Mouse (Mus musculus) spleen, adult 2 months (tissue): Measurements from ENCODE around the gene Cadm1. TPM values are rescaled to one million over a fixed set of nuclear protein-coding genes. Genes with fewer than 3 reads are reported as not detected.

Experiments used
- DNase-seq, 2 experiments: peaks; one replicate each; pipeline versions ENCODE4 v3.0.0 to v3.0.0-alpha.2; 2012 to 2021; ENCODE audit warnings: low spot score in 2 of 2, low read depth in 1 of 2
- H3K27ac ChIP-seq: fragments of 200-500 bp; 2 replicates; pipeline ENCODE4 v1.5.1; 2012; ENCODE audit warnings: low read length, inconsistent platforms; ENCODE audit not compliant: insufficient read depth
- H3K27me3 ChIP-seq: fragments of 200-500 bp; 2 replicates; pipeline ENCODE4 v1.6.1; 2012; ENCODE audit warnings: mild to moderate bottlenecking, moderate library complexity, low read length, inconsistent platforms; ENCODE audit not compliant: control insufficient read depth, insufficient read depth
- H3K36me3 ChIP-seq: fragments of 200-500 bp; 2 replicates; pipeline ENCODE4 v1.6.1; 2012; ENCODE audit warnings: mild to moderate bottlenecking, low read length, inconsistent platforms; ENCODE audit not compliant: control insufficient read depth, insufficient read depth
- H3K4me1 ChIP-seq: fragments of 200-500 bp; 2 replicates; pipeline ENCODE4 v1.6.1; 2011; ENCODE audit warnings: inconsistent platforms; ENCODE audit not compliant: control insufficient read depth, insufficient read depth, insufficient read length
- H3K4me3 ChIP-seq: fragments of 200-500 bp; 2 replicates; pipeline ENCODE4 v1.5.1; 2011; ENCODE audit warnings: mild to moderate bottlenecking, inconsistent platforms; ENCODE audit not compliant: insufficient read depth, insufficient read length; ENCODE audit errors: extremely low read depth
- CTCF ChIP-seq: fragments of 200-500 bp; IDR thresholded peaks from 2 replicates; pipeline ENCODE4 v1.5.1; 2011; ENCODE audit warnings: mild to moderate bottlenecking, inconsistent platforms; ENCODE audit not compliant: insufficient read depth, insufficient read length, insufficient replicate concordance; ENCODE audit errors: extremely low read depth
- POLR2A ChIP-seq: fragments of 200-500 bp; IDR thresholded peaks from 2 replicates; pipeline ENCODE4 v1.6.1; 2011; ENCODE audit warnings: low read depth, low read length, inconsistent platforms
- WGBS: fragments of 180-500 bp; shearing (Covaris S2); methylation state at CpG from one replicate; pipeline ENCODE4 v1.1.7; 2018; 5-methylcytosine and 5-hydroxymethylcytosine counted together
- polyA plus RNA-seq: library from polyadenylated mRNA; depleted of rRNA; stranded (reverse); fragments of >200 nt; gene quantifications from 2 replicates; pipeline ENCODE4 v1.2.3, GENCODE M21; 2012

Cadm1 gene
- polyA plus RNA-seq, 1 experiment, result 13.0 TPM

DNA sequence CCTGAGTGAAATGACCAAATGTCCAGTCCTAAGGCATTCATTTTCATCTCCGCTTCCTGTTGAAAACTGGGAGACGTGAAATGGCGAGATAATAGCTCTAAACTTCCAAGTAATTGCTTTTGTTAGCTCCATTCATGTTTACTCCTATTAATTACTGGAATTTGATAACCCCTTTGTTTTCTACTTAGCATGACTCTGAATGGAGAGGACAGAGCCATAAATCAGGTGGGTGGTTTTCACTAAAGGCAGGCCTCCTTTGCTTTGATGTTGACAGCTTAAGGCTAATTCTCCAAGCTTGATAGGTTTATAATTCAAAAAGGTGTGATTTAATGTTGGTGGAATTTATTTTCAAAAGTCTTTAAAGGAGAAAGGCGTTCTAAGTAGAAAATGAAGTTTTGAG is 74.0 kb downstream of the Cadm1 start:
- TF ChIP-seq POLR2A, result no peak
- no peak for TF ChIP-seq CTCF
- H3K36me3 ChIP-seq, result no peaks in the 10 kb centered on the region
- H3K27me3 ChIP-seq, result no peaks in the 10 kb centered on the region
- WGBS, result 88% methylated on average over 4 of the region's 4 CpGs
- DNase-seq, result no peak
- no peaks in the 10 kb centered on the region for H3K4me1 ChIP-seq
- H3K4me3 ChIP-seq, result no peak overlapping the region
- no peak overlapping the region for H3K27ac ChIP-seq

DNA sequence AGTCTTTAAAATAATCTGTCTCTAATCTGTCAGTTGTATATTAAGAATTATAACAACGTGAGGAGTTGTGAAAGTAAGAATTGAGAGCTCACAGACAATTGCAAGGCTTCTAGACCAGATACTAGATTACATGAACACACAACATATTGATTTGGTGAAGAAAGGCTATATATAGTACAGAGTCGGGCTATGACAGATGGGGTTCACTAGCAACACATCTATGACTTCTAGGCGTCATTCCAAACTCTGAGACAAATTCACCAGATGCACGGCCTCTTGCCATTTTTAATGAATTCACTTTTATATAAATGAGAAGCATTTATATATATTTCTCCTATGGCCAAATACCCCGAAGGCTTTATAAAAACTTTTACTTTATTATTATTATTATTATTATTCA is 75.7 kb downstream of the Cadm1 start:
- Histone ChIP-seq H3K27ac (no peak overlapping the region), H3K4me3 (no peak overlapping the region), H3K36me3 (no peaks in the 10 kb centered on the region), H3K4me1 (no peaks in the 10 kb centered on the region), H3K27me3 (no peaks in the 10 kb centered on the region)
- WGBS, result 87% methylated on average over 5 of the region's 5 CpGs
- TF ChIP-seq CTCF (no peak), POLR2A (no peak)
- no peak for DNase-seq

DNA sequence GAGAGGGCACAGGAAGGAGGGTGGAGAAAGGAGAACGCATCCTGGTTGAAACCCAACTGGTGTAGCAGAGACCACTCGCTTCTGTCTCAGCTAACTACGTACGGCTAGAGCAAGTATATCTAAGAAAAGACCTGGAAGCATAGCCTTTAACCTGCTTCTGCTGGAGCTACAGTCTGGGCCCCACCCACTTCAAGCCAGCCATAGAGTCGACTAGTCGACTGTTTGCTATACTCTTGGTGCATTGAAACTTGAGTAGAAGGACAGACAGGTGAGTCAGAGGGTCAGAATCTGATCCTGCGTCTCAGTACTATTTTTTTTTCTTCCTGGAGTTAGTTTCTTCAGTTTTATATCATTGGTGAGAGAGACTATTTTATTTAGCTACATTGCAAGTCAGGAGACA is 78.5 kb downstream of the Cadm1 start:
- H3K4me3 ChIP-seq, result no peak overlapping the region
- no peaks in the 10 kb centered on the region for H3K36me3 ChIP-seq
- no peak overlapping the region for H3K27ac ChIP-seq
- no peak for DNase-seq
- H3K4me1 ChIP-seq, result no peaks in the 10 kb centered on the region
- TF ChIP-seq POLR2A (no peak), CTCF (no peak)
- 84% methylated on average over 7 of the region's 7 CpGs for WGBS
- H3K27me3 ChIP-seq, result no peaks in the 10 kb centered on the region

DNA sequence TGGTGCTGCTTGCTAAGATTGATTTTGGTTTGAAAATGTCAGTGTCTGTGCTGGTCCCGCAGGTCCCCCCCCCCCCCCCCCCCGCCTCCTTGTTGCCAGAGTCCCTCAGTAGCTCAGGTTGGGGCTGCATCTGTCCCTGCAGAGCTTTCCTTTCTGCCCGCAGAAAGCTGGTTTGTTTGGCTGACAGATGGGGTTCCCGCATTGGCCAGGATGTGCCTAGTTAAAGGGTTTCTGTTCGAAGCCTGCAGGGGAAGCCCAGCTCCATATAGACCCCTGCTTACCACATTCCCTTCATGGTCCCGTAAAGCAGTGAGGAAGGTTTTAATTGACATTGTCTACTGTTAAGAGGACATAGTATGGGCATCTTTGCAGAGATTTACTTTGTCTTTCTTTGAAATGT is 78.9 kb downstream of the Cadm1 start:
- WGBS, result 70% methylated on average over 6 of the region's 6 CpGs
- H3K4me3 ChIP-seq, result no peak overlapping the region
- no peak for TF ChIP-seq CTCF
- no peak for TF ChIP-seq POLR2A
- DNase-seq, result no peak
- no peaks in the 10 kb centered on the region for H3K4me1 ChIP-seq
- no peaks in the 10 kb centered on the region for H3K36me3 ChIP-seq
- no peaks in the 10 kb centered on the region for H3K27me3 ChIP-seq
- H3K27ac ChIP-seq, result no peak overlapping the region

DNA sequence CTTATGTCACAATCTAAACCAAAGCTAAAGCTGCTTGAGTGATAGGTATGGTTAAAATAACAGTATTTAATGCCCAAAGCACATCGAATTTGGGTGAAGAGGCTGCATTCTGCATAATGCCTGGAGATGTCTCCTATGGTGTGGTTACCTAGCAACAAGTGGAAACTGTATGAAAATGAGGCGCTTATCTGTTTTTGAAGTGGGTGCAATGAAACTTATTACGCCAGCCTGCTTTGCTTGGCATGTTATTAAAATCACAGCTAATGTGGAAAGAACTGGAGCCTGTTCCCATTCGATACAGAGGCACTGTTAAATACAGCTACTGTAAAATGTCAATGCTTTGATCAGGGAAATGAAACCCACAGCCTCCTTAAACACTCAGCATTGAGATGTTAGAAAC is 79.5 kb downstream of the Cadm1 start:
- Histone ChIP-seq H3K4me3 (no peak overlapping the region), H3K27ac (no peak overlapping the region), H3K27me3 (no peaks in the 10 kb centered on the region), H3K4me1 (no peaks in the 10 kb centered on the region), H3K36me3 (no peaks in the 10 kb centered on the region)
- TF ChIP-seq CTCF, result no peak
- no peak for TF ChIP-seq POLR2A
- WGBS, result 79% methylated on average over 4 of the region's 4 CpGs
- no peak for DNase-seq

DNA sequence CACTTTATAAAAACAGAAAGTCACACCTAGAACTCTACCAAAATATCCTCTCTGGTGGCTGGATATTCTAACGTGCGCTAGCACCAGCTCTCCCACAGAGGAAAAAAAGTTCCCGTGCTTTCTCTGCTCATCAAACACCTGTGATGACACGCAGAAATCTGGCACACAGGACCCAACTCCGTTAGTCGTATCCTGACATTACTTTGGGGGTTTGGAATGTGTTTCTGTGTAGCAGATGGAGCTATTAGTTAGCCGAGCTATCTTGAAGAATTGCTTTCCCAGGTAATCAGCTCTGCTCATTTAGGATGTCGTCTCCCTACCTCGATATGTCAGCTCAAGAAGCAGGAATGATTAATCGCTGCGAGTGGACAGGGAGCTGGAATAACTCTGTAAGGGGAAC is 80.3 kb downstream of the Cadm1 start:
- no peak for DNase-seq
- Histone ChIP-seq H3K4me3 (no peak overlapping the region), H3K4me1 (no peaks in the 10 kb centered on the region), H3K36me3 (no peaks in the 10 kb centered on the region), H3K27ac (no peak overlapping the region), H3K27me3 (no peaks in the 10 kb centered on the region)
- TF ChIP-seq CTCF, result no peak
- no peak for TF ChIP-seq POLR2A
- 88% methylated on average over 11 of the region's 11 CpGs for WGBS

DNA sequence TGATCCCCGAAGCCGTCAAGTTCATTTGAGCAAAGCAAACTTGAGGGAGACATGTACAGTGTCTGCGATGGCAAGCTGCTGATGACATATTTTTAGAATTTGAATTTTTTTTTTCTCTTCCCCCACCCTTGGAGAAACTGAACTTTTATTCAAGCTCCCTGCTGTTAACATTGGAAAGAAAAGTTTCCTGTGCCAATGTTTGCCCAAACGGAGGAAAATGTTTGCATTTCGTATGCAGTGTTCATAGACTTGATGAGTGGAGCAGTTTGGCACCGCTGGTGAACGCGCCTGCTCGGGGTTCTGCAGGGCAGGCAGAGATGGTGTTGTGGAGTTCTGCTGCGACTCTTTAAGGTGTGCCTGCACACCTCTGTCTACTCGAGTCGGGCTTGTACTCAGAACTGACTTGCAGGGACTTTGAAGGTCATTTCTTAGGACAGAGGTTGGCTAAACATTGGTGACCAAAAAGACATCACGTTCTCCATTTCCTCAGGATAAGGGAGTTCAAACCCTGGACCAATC is 83.0 kb downstream of the Cadm1 start:
- H3K36me3 ChIP-seq, result no peaks in the 10 kb centered on the region
- no peaks in the 10 kb centered on the region for H3K4me1 ChIP-seq
- TF ChIP-seq CTCF (no peak), POLR2A (no peak)
- H3K4me3 ChIP-seq, result no peak overlapping the region
- WGBS, result 88% methylated on average over 13 of the region's 13 CpGs
- DNase-seq, result no peak
- no peak overlapping the region for H3K27ac ChIP-seq
- H3K27me3 ChIP-seq, result no peaks in the 10 kb centered on the region

DNA sequence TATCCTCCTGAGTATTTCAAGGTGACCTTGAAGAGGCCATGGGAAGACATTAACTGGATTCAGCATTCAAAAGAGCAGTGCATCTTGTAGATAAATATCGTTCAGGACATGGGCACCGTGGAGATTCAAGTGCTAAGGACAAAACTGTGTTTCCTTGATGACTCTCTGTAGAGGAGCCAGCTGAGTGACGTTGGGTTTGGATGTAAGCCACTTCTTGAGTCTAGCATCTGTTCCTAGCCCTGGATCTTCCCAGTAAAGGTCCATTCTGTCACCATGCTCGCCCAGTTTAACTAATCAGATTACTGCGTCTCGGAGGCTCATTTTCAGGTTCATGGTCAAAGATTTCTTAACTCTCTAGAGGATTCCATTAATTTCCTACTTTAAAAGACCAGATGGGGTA is 85.1 kb downstream of the Cadm1 start:
- H3K4me1 ChIP-seq, result no peaks in the 10 kb centered on the region
- 82% methylated on average over 6 of the region's 6 CpGs for WGBS
- H3K27ac ChIP-seq, result no peak overlapping the region
- no peaks in the 10 kb centered on the region for H3K36me3 ChIP-seq
- H3K4me3 ChIP-seq, result no peak overlapping the region
- TF ChIP-seq CTCF, result no peak
- no peak for TF ChIP-seq POLR2A
- DNase-seq, result no peak
- H3K27me3 ChIP-seq, result no peaks in the 10 kb centered on the region
